Mouse (Mus musculus) adrenal gland, postnatal 10 days (tissue): Measurements from ENCODE around the gene Atp13a2. TPM values are rescaled to one million over a fixed set of nuclear protein-coding genes. Genes with fewer than 3 reads are reported as not detected.
A peak's percentile ranks its signal among the peaks of the same experiment; 100 is the strongest.

Source experiments
- DNase-seq: peaks from one replicate; pipeline ENCODE4 v3.0.0; 2021; ENCODE audit warnings: mixed read lengths
- long read RNA-seq, 2 experiments: library from polyadenylated mRNA; stranded (forward); transcript quantifications; one replicate each; pipeline ENCODE4 v2.0.0; 2021
- total RNA-seq, 2 experiments: library from RNA; stranded (reverse); gene quantifications; 2 replicates each; pipeline ENCODE4 v1.2.3; 2021

Gene Atp13a2
- total RNA-seq = 10 to 100 TPM; 31.9 to 39.9 TPM
- long read RNA-seq, experiment 1, transcript Atp13a2-203 (29 exons, 3,882 nt) = minor isoform, 10 of 90 reads
- long read RNA-seq, experiment 1, transcript Atp13a2-201 (29 exons, 3,956 nt) = major isoform, 13 of 90 reads
- long read RNA-seq, experiment 1, partial matches to known transcripts = 60 of 90 reads
- long read RNA-seq, experiment 1, other reads (novel, unspliced or antisense) = 7 of 90 reads
- long read RNA-seq, experiment 2, transcript Atp13a2-203 (29 exons, 3,882 nt) = major isoform, 14 of 53 reads
- long read RNA-seq, experiment 2, transcript Atp13a2-201 (29 exons, 3,956 nt) = minor isoform, 12 of 53 reads
- long read RNA-seq, experiment 2, partial matches to known transcripts = 16 of 53 reads
- long read RNA-seq, experiment 2, other reads (novel, unspliced or antisense) = 11 of 53 reads

DNA sequence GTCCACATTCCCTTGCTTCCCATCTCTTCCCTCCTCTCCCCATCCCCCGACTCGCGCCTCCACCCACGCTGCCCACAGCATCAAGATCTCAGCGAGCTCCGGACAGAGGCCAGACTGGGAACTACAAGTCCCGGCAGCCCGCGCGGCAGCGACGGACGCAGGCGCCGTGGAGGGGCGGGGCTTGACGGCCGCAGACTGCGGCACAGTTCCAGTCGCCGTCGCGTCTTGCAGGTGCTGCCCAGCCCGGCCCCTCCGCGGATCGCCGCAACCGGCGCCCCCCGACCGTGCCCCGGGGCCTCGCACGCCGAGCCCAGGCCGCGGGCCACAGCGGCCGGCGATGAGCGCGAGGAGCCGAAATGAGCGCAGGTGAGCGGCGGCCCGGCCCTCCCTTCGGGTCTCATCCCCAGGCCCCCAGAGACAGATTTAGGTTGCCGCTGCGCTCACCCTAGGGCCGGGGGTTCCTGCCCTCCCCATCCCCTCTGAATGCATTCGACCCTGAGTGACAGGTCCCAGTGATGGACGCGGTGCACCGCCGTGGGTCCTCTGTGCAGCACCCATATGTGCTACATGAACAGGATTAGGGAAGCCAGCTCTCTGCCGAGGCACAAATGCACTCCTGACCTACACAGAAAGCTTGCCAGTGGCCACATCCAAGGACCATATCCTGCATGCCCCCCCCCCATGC lies at the start of gene Atp13a2:
Atp13a2 (plus strand) TSS at position 163 of the 685 bp plus-strand sequence.
- DNase-seq = peak; percentile 96

DNA sequence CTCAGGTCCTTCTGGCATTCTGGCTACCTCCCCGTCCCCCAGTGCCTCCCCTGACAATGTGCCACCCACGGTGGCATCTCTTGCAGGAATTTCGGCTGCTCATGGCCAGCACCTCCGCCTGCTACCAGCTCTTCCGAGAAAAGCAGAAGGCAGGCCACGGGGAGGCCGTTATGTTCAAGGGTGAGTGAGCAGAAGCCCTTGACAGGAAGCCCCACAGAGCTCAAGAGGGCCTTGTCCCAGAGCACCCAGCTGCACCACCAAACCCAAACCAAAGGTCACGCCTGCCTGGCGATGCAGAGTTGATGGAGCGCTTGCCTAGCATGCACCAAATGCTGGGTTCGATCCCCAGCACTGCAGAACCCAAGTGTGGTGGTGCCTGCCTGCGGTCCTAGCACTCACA lies 42.3 kb upstream of the Atp13a2 start:
- no peak for DNase-seq

DNA sequence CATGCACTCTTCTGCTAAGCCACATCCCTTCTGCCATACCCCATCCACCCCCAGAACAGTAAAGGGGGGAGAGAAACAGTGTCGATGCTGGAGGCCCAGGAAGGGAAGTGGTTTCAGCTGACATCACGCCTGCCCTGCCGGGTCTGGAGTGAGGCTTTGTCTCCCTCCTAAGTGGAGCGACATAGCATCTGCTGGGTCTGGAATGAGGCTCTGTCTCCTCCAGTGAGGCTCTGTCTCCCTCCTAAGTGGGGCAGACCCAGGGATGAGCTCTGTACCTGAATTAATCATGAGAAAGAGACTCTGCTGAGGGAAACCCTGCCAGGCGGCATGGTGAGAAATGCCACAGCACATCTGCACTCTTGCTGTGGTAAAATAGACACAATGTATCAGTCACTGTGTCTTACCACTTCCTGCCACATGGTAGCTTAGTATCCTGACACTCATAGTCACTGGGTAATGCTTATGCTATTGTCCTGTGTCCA lies 41.7 kb upstream of the Atp13a2 start:
- DNase-seq = no peak

DNA sequence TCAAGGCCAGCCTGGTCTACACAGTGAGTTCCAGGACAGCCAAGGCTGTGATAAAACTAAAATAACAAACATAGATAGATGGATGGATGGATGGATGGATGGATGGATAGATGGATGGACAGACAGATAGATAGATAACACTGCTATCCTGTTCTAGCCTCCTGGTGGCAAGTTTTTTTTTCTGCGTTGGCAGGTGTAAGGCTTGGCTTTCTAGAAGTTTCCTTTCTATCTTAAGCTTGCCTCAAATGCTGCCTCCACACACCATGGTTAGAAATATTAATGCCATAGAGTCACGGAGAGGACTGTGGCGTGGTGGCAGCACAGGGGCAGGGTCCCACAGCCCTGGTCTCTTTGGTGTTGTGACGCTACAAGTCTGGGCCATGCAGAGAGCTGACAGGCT lies 41.1 kb upstream of the Atp13a2 start:
- no peak for DNase-seq

DNA sequence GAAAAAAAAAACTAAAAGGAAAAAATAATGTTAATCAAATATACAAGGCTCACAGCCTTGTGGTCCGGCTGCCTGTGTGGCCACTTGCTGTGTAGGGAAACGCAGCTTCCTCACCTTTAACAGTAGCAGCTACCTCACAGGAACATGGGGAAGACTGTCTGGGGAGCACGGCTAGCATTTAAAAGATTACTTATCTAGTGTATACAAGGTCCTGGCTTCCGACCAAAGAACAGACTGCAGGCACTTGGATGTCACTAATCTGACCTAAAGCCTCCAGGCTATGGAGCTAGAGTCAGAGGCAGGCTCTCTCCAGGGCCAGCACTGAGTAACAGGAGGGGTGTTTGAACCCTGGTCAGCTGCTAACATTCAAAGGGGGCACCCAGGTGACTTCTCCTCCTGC lies 40.6 kb upstream of the Atp13a2 start:
- DNase-seq = no peak

DNA sequence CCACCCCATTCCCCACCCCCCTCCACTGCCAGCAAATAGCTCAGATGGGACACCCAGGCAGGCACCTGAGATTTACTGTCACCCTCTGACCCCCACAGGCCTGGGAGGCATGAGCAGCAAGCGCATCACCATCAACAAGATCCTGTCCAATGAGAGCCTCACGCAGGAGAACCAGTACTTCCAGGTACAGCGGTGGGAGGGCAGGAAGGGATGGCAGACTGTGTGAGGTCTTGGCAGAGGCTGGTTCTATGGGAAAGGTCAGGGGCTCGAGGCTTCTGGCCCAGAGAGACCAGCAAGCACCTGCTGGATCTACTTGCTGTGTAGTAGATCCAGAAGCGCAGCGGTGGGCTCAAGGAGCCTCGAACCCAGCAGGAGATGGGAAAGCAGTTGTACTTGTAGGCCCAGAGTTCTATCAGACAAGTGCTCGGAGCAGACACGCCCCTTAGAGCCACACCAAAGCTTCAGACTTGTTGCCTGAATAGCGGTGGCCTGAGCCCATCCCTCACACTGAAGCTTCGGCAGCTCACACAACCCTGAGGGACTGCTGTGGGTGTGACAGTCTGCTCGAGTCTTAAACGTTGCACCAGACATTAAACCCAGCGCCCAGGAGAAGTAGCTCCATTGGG lies 40.0 kb upstream of the Atp13a2 start:
- no peak for DNase-seq

DNA sequence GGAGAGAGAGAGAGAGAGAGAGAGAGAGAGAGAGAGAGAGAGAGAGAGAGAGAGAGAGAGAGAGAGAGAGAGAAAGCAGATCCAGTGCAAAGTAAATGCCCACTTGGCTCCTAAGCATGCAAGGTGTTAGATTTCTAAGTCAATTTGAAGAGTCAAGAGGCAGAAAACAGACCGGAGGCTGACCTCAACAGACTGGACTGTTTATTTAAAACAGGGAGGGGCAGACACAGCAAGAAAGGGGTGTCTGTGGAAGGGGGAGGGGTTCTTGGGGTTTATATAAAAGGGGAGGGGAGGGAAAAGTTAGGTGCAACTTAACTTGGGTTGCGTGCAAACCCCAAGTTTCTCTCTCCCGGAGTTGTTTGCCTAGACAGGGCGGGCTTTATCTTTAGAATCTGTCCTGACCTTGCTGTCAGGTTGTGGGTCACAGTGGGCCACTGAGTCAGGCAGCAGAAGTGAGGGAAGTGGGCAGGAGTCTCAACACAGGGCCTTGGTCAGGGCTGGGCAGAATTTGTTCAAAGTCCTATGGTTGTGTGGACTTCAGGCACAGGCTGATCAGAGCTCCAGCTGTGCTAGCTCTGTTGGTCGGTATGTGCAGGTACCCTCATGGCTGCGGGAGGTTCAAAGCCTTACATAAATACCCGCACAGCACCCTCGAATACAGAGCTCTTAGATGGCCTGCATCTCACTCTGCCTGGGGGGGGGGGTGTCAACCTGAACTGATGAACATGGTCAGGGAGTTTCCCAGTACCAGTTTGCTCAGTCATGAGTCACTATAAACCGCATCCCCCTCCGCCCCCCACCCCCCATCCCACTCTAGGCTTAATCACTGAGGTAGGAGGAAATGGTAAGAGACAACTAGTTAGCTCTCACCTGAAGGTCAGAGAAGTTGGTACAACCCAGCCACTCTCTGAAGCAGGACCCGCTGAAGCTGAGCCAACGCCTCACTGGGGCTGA lies 38.9 kb upstream of the Atp13a2 start:
- DNase-seq = no peak

DNA sequence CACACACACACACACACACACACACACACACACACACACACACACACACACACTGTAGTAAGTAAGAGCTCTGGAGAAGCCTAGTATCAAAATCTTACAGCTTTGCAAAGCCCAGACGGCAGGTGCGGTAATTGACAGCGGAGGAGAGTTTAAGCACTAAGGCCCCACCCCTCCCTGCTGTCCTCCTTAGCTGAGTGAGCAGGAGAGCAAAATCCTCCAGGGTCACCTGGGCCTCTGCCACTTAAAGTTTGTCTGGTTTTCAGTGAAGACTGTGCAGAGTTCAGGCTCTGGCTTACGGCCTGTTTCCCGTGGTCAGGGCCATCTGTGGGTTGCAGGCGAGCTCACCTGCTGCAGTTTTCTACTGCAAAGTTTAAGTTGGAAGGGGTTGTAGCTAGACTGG lies 38.2 kb upstream of the Atp13a2 start:
- DNase-seq = no peak

DNA sequence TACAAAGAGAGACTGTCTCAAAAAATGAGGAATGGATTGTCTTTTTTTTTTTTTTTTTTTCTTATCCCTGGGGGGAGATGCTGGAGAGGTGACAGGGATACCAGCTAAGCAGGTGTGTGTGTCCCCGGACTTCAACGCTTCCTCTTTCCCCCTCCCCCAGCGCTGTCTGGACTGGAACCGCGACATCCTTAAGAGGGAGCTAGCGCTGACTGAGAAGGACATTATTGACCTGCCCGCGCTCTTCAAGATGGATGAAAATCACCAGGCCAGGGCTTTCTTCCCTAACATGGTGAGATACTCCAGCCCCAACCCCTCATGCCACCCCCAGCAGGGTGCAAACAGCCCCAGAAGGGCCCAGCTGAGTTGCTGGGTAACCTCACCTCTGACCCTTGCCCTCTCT lies 37.6 kb upstream of the Atp13a2 start:
- no peak for DNase-seq

DNA sequence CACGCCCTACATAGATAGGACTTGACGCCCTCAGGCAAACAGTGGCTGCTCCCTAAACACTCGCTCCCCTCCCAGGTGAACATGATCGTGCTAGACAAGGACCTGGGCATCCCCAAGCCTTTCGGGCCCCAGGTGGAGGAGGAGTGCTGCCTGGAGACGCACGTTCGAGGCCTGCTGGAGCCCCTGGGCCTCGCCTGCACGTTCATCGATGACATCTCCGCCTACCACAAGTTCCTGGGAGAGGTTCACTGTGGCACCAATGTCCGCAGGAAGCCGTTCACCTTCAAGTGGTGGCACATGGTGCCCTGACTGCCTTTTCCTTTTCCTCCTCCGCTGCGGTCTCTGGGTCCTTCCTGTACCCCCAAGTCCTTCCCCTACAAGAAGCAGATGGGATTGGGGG lies 37.1 kb upstream of the Atp13a2 start:
- no peak for DNase-seq

DNA sequence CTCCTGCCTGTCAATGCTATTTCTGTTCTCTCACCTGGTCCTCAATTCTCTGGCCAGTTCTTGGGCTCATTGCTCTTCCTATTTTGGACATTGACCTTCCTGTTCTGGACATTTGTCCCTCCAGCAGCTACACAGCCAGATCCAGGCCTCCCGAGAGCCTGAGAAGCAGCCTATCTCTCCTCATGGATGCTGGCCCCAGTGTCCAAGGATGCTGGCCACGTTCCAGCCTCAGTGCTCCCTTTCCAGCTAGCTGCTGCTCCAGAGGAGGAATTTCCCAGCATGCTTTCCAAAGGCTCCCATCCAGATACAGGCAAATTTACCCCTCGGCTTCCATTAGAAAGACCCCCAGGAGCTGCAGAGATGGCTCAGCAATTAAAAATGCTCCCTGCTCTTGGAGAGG lies 36.1 kb upstream of the Atp13a2 start:
- peak; percentile 66 for DNase-seq

DNA sequence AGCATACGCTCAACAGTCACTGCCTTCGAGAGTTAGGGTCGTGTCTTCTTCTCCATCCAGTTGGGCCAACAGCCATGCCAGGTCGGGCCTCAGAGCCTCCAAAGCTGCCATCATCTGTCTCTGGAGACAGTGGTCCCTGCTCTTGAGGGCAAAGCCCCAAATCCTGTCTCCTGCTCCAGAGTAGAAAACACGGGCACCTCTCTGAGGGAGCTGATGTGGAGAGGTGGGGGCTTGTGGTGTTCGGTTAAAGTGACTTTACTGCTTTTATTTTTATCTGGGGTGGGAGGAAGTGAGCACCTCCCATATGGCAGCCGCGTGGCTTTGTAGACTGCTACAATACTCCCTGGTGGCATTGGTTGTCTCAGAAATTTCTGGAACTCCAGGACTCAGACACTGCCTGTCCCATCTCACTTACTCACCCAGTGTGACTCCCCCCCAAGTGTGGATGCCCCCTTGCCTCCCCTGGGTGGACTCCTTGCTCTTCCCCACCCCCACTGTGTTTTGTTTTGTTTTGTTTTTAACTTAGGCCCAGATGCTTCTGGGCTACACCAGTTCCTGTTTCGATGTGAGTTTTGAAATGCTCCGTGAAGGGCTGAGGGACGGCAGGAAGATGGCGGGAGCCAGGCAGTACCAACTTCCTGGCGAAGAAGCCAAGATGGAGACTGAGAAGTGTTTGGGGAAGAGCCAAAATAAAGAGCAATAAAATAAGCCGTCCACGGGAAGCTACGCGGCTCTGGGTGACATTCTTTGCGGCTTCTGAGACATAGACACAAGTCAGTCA lies 34.6 kb upstream of the Atp13a2 start:
- no peak for DNase-seq

DNA sequence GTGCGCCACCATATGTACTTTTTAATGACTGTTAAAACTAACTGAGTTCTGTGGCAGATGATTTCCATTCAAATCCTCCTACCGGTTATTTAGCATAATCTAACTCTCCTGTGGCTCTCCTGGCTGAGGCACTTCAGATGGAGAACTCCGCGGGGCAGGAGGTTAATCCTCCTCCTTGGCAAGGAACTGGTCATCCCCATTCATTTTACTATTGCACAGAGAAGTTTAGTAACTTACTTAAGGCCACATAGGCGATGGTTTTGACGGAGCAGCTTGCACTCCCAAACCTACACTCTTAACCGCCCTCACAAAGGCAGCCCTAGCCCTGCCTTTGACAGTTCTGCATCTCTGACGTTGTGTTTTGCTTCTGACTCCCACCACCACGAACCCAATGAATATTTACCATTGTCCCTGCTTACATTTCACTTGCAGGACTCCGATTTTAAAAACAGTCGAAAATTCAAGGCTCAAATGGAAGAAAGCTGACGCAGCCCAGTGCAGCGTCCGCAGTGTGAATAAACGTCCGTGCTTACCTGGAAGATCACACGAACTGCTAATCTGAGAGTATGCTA lies 29.5 kb upstream of the Atp13a2 start:
- DNase-seq = no peak

DNA sequence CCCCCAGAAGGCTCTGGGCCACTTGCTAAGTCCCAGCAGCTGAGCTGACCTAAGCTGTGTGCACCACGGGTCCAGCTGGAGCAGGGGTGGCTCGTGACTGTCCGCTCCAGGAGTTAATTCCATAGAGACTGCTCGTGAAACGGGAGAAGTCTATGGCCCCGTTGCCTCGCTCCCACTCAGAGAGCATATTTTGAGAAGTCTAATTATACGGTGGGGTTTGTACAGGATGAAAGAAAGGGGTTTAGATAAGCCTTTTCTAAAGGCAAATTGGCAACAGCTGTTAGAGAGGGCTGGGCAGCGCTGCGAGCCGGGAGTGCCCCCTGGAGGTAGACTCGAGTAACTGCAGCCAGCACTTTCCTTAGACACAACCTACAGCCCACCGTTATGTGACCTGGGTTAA lies 28.9 kb upstream of the Atp13a2 start:
- peak; percentile 83 for DNase-seq

DNA sequence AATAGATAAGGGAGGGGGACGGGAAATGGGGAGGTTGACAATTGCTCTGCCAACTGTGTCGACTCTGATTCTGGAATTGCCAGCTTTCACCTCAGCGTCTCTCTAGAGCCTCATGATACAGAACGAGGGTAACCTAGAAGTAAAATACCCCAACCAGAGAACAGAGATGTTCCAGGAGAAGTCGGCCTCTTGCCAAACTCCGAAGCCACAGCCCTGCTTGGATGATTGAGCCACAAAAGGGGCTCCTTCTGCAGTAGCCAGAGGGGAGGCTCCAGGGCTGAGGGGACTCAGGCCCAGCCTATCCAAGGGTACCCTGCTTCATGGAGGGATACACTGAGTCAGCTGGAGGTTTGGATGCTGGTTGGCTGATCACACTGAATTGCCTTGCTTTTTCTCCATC lies 28.4 kb upstream of the Atp13a2 start:
- DNase-seq = no peak

DNA sequence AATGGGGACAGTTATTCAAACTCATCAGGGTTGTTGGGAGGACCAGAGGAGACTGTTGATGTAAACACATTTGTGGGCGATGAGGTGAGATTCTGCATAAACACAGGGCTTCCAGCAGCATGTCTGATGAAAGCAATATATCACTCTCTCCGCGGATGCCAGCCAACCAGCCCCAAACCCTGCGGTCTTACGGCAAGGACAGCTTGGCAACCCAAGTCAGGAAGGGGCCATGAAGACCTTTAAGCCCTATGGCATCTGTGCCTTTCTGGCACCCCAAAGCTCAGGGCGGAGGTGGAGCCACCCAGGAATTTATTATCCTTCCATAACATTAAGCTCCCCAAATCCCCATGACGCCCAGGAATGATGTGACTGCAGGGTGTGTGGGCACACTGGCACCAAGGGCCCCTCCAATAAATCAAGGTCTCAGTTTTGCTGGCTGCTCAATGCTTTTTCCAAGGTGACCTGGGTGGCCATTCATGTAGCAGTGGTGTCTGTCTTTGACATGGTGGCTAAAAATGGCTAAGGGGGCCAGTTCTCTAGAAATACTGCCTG lies 27.5 kb upstream of the Atp13a2 start:
- no peak for DNase-seq

DNA sequence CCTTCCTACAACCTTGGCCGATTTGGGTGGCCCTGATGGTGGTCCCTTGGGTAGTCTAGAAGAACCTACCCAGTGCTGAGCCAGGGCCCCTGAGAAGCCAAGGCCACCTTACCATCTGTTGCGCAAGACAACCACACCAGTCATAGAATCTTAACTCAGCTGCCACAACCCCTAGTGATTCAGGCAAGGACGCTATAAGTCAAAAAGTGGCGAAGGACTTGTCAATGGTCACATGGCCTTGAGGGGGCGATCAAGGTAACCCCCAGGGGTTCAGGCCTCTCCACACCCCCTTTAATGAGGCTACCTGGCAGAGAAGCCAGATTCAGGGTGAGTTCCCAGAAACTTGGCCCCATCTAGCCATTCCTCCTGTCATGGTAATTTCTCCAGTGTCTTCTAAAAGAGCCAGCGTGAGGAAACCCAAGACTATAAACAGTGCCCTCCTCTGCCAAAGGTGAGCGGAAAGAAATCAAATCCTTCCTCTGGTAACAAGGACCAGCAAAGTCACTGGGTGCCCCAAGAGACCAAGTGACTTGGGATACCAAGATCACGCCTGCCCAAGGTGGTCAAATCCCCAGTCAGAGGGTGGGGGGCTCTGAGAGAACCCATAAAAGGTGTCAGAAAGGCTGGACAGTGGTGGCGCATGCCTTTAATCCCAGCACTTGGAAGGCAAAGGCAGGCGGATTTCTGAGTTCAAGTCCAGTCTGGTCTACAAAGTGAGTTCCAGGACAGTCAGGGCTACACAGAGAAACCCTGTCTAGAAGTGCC lies 26.8 kb upstream of the Atp13a2 start:
- peak; percentile 61 for DNase-seq

DNA sequence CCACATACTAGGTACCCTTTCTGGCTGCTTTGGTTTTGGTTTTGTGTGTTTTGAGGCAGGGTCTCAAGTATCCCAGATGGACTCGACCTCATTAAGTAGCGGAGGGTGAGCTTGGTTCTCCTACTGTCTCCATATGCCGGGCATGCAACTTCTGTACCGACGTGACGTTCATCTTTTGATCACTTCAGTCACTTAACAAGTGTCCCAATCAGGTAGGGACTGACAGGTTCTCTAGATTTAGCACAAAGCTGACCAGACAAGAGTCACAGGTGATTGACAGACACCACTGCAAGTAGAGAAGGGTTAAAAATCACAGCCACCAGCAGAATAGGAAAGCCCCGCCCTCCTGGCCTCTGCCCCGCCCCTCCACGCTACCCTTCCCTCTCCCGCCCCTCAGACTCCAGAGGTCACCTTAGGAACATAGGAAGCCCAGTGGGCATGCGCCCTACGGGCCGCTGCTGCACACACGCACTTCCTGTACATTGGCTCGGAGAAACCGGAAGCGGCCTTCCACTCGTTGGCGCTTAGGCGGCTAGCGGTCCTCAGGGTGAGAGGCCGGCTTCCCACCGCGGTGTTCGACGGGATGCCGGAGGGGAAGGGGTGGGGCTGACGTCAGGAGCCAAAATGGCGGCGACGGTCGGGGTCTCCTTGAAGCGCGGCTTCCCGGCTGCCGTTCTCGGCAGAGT lies 25.7 kb upstream of the Atp13a2 start, which contains the start of gene Sdhb:
Sdhb (plus strand) TSS at position 423 of the 686 bp plus-strand sequence.
- peak; percentile 97 for DNase-seq
